In genomic region chr16:96159091-96159731, GRCm38 (mm10) we compare ENCODE assay signal across 8 mouse cellular contexts. TPM values are rescaled to one million over a fixed set of nuclear protein-coding genes. Genes with fewer than 3 reads are reported as not detected.
DNase-seq lines count a peak whose midpoint lies in the region; ATAC-seq lines count a peak whose summit lies in the region.

No protein-coding gene starts in this region.

- peak; percentile 18; the same call in 1 of the 2 replicates for ATAC-seq in cerebellum, adult (ENCODE audit: insufficient number of reproducible peaks, low FRiP score, low TSS enrichment)
- peak; percentile 86 for ATAC-seq in forebrain, embryonic 13.5 days

- intact Hi-C loops in heart, postnatal 14 days (cut with DNase I): loop anchor here (10.0 kb wide), 1 partner anchor 186 kb away; no protein-coding TSS in a partner anchor

- peaks cover 29% of the 10 kb centered on the region for H3K36me3 ChIP-seq in forebrain, embryonic 13.5 days (ENCODE audit: poor library complexity, severe bottlenecking)

- peak overlapping the region; percentile 53 for H3K4me3 ChIP-seq in forebrain, embryonic 13.5 days

- H3K27me3 ChIP-seq in forebrain, embryonic 13.5 days: no peaks in the 10 kb centered on the region

- no peaks in the 10 kb centered on the region for H3K9me3 ChIP-seq in forebrain, embryonic 13.5 days (replicated peaks)

- H3K9ac ChIP-seq in forebrain, embryonic 13.5 days: peak overlapping the region; percentile 89

- peak overlapping the region; percentile 60 for H3K27ac ChIP-seq in forebrain, embryonic 13.5 days

- WGBS in forebrain, embryonic 13.5 days: under 1% methylated on average over 67 of the region's 67 CpGs

- peak; percentile 54 for DNase-seq in MN1 (ENCODE audit: low spot score)
- peak; percentile 74 to 77 for DNase-seq in heart, postnatal 14 days
- DNase-seq in kidney, postnatal 36 days: peak; percentile 44 to 77
- DNase-seq in lung, postnatal 25 days (ENCODE audit: low spot score): peak; percentile 32
- DNase-seq in retina, embryonic 14.5 days (ENCODE audit: low spot score): peak; percentile 81
- peak; percentile 55 for DNase-seq in urinary bladder, postnatal 25 days (ENCODE audit: low spot score)

- peaks cover 18% of the 10 kb centered on the region for H3K4me1 ChIP-seq in forebrain, embryonic 13.5 days

- H3K4me2 ChIP-seq in forebrain, embryonic 13.5 days: peak overlapping the region; percentile 93

RNA-seq across cellular contexts. Expression of gene Wrb, which starts 14.0 kb away (rescaled TPM):
- 131 and 147 TPM in 2 replicates for polyA plus RNA-seq in forebrain, embryonic 13.5 days (2015; fragmentation: Nextera tagmentation; extraction: Ambion mirVana)
- total RNA-seq in heart, postnatal 14 days (2021): 10 to 100 TPM; 12.6 to 14.4 TPM

RNA-seq across cellular contexts. Expression of gene Hmgn1, which starts 31.7 kb away (rescaled TPM):
- 656 and 774 TPM in 2 replicates for polyA plus RNA-seq in forebrain, embryonic 13.5 days (2015; fragmentation: Nextera tagmentation; extraction: Ambion mirVana)
- 10 to 100 TPM; 51.1 to 53.5 TPM for total RNA-seq in heart, postnatal 14 days (2021)

RNA-seq across cellular contexts. Expression of gene Lca5l, which starts 32.9 kb away (rescaled TPM):
- 1.1 and 1.3 TPM in 2 replicates for polyA plus RNA-seq in forebrain, embryonic 13.5 days (2015; fragmentation: Nextera tagmentation; extraction: Ambion mirVana)
- total RNA-seq in heart, postnatal 14 days (2021): under 1 TPM; 0.71 to 0.91 TPM

RNA-seq across cellular contexts. Expression of gene Sh3bgr, which starts 41.0 kb away (rescaled TPM):
- polyA plus RNA-seq in forebrain, embryonic 13.5 days (2015; fragmentation: Nextera tagmentation; extraction: Ambion mirVana): 0.86 and 1.3 TPM in 2 replicates
- total RNA-seq in heart, postnatal 14 days (2021): 100 to 1,000 TPM; 569 to 662 TPM

Comparison
In these comparisons a context has a peak if more than half of its experiments do, and no peak if none do; other contexts are left out.
1. Peak in every context shown above with its lines: DNase-seq, ATAC-seq, H3K4me3 ChIP-seq and H3K27ac ChIP-seq.